Mouse (Mus musculus) neutrophil, adult 5-6 weeks (primary cell): Measurements from ENCODE around the gene Celf2. TPM values are rescaled to one million over a fixed set of nuclear protein-coding genes. Genes with fewer than 3 reads are reported as not detected.

Experiments used
- ATAC-seq: fragments of 151-379, 151-347 bp; 2 replicates; pipeline ENCODE4 v1.8.0; 2017; ENCODE audit warnings: mild to moderate bottlenecking, moderate TSS enrichment; ENCODE audit not compliant: insufficient number of reproducible peaks, poor library complexity, low FRiP score, severe bottlenecking; ENCODE audit errors: extremely low read depth
- total RNA-seq: library from RNA; stranded (forward); fragments of 200-1000 nt; gene quantifications from 2 replicates; pipeline ENCODE4 v1.2.3, GENCODE M21; 2017

Celf2 gene
- total RNA-seq, 1 experiment from 2014 or later = 186 TPM

GRCm38 (mm10) chr2:7226785-7227184 is 282.6 kb downstream of the Celf2 start:
- no peak for ATAC-seq

DNA sequence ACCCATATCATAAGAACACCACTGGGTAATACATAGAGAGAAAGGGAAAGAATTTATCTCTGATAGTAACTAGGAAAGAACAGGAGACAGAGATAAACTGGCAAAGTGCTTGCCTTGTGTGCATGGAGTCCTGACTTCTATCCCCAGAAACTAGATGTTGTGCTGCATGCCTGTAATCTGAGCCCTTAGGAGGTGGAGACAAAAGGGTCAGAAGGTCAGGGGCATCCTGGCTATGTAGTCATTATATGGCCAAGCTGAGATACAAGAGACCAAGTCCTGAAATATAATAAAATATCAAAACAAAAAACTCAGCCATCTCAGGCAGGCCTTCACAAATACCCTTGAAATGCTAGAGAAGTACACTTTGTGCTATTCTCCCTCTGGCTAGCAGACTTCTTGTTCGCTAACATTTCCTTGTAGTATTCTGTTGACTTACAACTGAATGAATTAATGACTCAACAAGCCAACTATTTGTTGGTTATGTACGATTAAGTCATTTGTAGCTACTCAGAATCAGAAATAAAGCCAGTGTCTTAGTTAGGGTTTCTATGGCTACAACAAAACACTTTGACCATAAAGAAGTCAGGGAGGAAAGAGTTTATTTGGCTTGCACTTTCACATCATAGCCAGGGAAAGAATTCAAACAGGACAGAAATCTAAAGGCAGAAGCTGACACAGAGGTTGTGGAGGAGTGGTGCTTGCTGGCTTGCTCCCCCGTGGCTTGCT is 284.9 kb downstream of the Celf2 start:
- ATAC-seq = no peak

DNA sequence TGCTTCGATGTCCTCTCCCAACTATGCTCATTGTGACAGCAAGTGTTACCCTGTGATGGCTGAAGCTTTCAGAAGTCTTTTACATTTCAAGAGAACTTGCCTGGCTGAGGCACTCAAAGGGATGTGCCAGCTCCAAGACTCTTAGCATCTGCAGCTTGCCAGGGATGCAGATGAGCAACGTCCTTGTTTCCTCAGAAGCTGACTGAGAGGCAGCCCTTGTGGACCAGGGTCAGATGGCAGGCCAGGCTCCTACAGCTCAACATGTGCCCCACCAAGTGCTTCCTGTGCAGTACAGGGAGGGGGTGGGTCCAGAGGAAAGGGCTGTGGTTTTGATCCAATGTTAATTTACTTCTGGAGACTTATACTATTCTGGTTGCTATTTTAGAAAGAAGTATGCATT is 285.8 kb downstream of the Celf2 start:
- ATAC-seq = no peak

GRCm38 (mm10) chr2:7222886-7223285 is 286.5 kb downstream of the Celf2 start:
- ATAC-seq = no peak

DNA sequence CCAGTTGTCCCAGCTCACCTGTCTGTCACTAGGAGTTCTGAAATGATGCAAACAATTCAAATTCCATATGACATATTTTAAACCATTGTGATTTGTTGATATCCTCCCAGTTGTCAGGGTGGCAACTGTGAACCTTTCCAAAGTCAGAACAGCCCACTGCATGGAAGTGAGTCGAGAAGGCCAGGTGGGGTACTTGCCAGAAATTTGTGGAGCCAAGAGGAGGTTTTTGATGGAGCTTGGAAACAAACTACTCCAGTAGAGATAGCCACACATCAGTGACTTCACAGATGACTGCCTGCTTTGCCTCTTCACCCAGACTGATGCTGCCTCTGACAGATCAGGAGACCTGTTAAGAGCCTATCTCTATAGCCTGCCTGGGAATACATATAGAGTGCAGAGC is 287.5 kb downstream of the Celf2 start:
- no peak for ATAC-seq

GRCm38 (mm10) chr2:7218101-7218500 is 291.3 kb downstream of the Celf2 start:
- no peak for ATAC-seq

- ATAC-seq = no peak
Measured at GRCm38 (mm10) chr2:7207691-7208504, 301.5 kb downstream of the Celf2 start.

- ATAC-seq = no peak
Measured at GRCm38 (mm10) chr2:7193413-7193812, 315.9 kb downstream of the Celf2 start.

- no peak for ATAC-seq
Measured at GRCm38 (mm10) chr2:7179186-7179585, 330.2 kb downstream of the Celf2 start.

- no peak for ATAC-seq
Measured at GRCm38 (mm10) chr2:7173271-7174064, 335.9 kb downstream of the Celf2 start.

DNA sequence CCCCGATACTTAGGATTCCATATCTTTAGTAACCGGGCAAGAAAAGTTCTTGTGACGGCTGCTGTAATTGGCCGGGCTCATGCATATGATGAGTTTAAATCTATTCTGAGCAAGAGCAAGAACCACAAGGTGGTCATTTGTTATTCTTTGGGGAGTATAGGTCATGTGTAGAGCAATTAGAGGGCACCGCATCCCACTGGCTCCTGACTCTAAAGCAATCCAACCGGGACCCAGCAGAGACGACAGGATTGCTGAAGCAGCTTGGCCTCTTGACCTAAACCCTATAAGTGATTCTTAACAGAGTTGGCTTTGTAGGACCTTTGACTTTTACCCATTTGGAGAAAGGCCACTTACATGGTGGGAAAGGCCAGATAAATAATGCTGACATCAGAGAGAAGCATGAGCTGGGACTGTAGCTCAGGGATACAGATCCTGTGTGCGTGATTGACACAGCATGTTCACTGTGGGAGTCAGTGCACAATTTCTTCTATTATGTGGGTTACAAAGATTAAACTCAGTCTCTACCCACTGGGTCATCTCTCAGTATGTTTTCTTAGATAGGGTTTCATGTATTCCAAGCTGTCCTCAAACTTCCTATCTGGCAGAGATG is 338.2 kb downstream of the Celf2 start:
- no peak for ATAC-seq

GRCm38 (mm10) chr2:7165786-7166185 is 343.6 kb downstream of the Celf2 start:
- no peak for ATAC-seq

DNA sequence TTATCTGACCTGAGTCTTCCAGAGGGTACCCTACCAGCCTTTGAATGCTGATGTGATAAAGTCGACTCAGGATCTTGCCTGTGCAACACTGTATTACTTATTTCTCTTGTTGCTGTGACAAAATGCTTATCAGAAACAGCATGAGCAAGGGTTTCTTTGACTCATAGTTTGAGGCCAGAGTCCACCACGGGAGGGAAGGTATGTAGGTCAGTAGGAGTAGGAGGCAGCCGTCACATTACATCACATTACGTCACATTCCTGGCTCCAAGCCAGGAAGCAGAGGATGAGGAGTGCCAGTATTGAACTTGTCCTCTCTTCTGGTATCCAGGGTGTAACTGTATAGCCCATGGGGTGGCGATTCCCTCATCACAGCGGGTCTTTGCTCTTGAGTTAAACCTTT is 349.3 kb downstream of the Celf2 start:
- no peak for ATAC-seq

- ATAC-seq = no peak
Measured at GRCm38 (mm10) chr2:7147303-7147702, 362.1 kb downstream of the Celf2 start.

GRCm38 (mm10) chr2:7145541-7146043 is 363.8 kb downstream of the Celf2 start:
- no peak for ATAC-seq

- no peak for ATAC-seq
Measured at GRCm38 (mm10) chr2:7144871-7145270, 364.5 kb downstream of the Celf2 start.

DNA sequence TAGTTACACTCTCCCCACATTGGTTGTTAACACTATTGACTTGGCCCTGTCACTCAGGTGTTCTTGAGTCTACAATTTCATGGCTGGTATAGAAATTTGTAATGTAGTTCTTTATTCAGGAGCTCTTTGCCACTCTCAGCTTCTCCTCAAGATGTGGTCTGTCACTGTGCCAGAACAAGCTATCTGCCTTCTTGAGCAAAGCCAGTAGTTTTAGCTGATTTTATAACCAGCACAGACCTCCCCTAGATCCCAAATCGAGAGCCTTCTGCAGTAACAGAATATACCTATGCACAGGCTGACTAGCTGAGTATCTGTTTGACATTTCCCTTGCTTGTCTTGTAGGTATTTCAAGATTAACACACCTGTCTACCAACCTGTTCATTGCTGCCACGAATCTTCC is 386.0 kb downstream of the Celf2 start:
- ATAC-seq = no peak

DNA sequence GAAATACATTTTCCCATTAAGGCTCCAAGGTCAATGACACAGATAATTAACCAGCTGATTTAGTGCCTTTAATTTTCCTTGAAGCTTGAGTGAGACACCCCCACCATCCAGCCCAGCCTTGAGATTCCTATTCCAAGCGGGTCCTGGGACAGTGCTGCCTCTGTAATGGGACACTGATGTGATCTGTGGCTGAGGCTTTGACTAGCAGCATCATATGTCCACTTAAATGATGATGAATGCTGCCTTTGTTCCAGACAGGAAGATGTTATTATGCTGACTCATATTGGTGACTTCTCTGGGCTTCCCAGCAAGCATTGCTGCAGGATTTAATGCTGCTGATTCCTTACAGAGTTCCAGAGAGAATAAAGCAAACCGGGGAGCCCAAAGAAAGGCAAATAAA is 393.6 kb downstream of the Celf2 start:
- no peak for ATAC-seq

DNA sequence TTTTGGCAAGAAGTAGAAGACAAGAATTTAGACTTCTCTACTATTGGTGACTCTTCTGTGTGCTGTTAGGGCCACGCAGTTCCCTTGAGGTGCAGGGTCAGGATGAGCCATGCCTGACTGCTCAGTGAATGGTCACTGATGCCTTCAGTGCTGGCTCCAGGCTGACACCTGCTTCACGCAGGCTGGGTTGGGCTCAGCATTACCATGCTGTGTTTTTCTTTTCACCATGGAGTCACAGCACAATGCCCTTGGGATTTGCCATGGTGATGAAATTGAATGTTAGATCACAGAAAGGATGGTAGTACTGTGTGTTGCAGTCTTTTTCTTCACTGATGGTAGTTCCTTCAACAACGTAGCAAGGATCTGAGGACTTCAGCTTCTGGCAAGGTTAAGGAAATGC is 394.2 kb downstream of the Celf2 start:
- peak; percentile 13; the same call in 1 of the 2 replicates for ATAC-seq
